Comparison of ENCODE assay signal across 14 mouse cellular contexts in genomic region chr12:35554309-35554708, GRCm38 (mm10).
"Had no signal": no experiment of that assay in that cellular context is flagged by ENCODE, and none has a peak within 500 bp of the region (broad histone marks: within the 10 kb centered on the region; RNA-seq: fewer than 3 reads in every experiment).

No protein-coding gene starts in this region.

- H3K36me3 ChIP-seq: limb, embryonic 10.5 days; liver, embryonic 15.5 days; neural tube, embryonic 12.5 days had no signal

- DNase-seq: kidney, adult 18-20 months; kidney, postnatal 10 days; kidney, postnatal 4 days; lung, adult 2 months; lung, postnatal 36 days had no signal

- H3K4me2 ChIP-seq: liver, embryonic 11.5 days; liver, embryonic 15.5 days; midbrain, embryonic 11.5 days; neural tube, embryonic 12.5 days had no signal

- H3K9me3 ChIP-seq: limb, embryonic 10.5 days; liver, embryonic 15.5 days; neural tube, embryonic 12.5 days had no signal

- H3K4me3 ChIP-seq: limb, embryonic 10.5 days; liver, embryonic 15.5 days; megakaryocyte, embryonic 14.5 days; myocyte; neural tube, embryonic 12.5 days had no signal

- H3K27ac ChIP-seq: limb, embryonic 10.5 days; liver, embryonic 15.5 days; neural tube, embryonic 12.5 days; stomach, postnatal 0 days had no signal

- H3K4me1 ChIP-seq: limb, embryonic 10.5 days; liver, embryonic 15.5 days; neural tube, embryonic 12.5 days had no signal

- ATAC-seq: lung, postnatal 0 days had no signal

- H3K27me3 ChIP-seq: liver, embryonic 15.5 days; megakaryocyte, embryonic 14.5 days; neural tube, embryonic 12.5 days had no signal

- H3K9ac ChIP-seq: liver, embryonic 15.5 days; neural tube, embryonic 12.5 days had no signal
